Mouse (Mus musculus) cerebellum, adult 11-12 months (tissue): ENCODE results near the gene Plekho1.

Source experiments
- DNase-seq: peaks from one replicate; pipeline ENCODE4 v3.0.0; 2022

The Plekho1 gene

GRCm38 (mm10) chr3:95945731-95946240, 50.0 kb downstream of the Plekho1 start:
- DNase-seq = no peak

GRCm38 (mm10) chr3:95944742-95945141, 51.1 kb downstream of the Plekho1 start:
- no peak for DNase-seq

GRCm38 (mm10) chr3:95943226-95943625, 52.6 kb downstream of the Plekho1 start:
- DNase-seq = no peak

- DNase-seq = no peak
These were observed 53.1 kb downstream of the Plekho1 start for GRCm38 (mm10) chr3:95942749-95943148.

- no peak for DNase-seq
These were observed 57.0 kb downstream of the Plekho1 start for GRCm38 (mm10) chr3:95938835-95939234.
